Mouse (Mus musculus) neural tube, postnatal 0 days (tissue): ENCODE measurements around the gene Sugp1. TPM values are rescaled to one million over a fixed set of nuclear protein-coding genes. Genes with fewer than 3 reads are reported as not detected.

Experiments used
- microRNA-seq: library from miRNA; unstranded; fragments of <30 nt; microRNA quantifications from one replicate; pipeline ENCODE4, GENCODE M21; 2016
- polyA plus RNA-seq: library from polyadenylated mRNA; unstranded; fragments of >200 nt; fragmentation: Nextera tagmentation; extraction: Ambion mirVana; gene quantifications from 2 replicates; pipeline ENCODE4 v1.2.1, GENCODE M21; 2015

The Sugp1 gene
- 44.5 and 49.6 TPM in 2 replicates for polyA plus RNA-seq

DNA sequence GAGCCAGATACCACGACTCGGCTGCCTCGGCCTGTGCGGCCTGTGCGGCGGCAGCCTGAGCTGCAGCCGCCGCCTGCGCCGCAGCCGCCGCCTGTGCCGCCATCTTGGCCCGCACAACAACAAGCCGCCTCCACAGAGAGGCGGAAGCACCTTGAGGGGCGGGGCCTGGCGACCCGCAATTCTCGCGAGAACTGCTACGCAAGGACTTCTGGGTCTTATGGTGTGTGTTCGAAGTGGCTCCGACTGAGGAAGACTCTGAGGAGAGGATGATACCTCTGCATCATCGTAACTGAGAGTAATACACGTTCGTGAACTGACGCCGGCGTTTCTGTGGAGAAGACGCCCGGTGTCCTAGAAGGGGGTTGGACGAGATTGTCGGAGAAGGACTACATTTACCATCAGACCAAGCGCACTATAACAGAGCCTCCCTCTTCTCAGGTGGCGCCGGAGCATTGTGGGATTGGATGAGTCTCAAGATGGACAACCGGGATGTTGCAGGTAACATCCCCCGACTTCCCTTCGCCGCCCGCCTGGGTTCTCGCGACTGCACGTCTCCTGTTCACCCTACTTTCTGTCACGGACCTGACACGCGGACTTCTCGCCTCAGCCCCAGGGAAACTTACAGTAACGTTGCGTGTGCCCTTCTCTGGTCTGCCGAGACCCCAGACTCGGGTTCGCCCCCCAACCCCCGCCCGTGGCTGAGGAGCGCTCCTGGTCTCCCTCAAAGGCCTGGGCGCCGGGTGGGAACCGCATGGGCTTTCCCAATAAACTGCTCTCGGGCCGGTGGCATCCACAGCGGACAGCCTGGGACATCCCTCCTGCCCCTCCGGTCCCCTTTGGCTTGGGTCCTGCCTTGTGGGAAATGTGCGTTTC, at the start of gene Sugp1, which contains the start of gene Mau2:
TSS of gene Sugp1 (plus strand) at position 231 of the 873 bp plus-strand sequence.
TSS of gene Mau2 (minus strand) at position 152 of the 873 bp plus-strand sequence.

DNA sequence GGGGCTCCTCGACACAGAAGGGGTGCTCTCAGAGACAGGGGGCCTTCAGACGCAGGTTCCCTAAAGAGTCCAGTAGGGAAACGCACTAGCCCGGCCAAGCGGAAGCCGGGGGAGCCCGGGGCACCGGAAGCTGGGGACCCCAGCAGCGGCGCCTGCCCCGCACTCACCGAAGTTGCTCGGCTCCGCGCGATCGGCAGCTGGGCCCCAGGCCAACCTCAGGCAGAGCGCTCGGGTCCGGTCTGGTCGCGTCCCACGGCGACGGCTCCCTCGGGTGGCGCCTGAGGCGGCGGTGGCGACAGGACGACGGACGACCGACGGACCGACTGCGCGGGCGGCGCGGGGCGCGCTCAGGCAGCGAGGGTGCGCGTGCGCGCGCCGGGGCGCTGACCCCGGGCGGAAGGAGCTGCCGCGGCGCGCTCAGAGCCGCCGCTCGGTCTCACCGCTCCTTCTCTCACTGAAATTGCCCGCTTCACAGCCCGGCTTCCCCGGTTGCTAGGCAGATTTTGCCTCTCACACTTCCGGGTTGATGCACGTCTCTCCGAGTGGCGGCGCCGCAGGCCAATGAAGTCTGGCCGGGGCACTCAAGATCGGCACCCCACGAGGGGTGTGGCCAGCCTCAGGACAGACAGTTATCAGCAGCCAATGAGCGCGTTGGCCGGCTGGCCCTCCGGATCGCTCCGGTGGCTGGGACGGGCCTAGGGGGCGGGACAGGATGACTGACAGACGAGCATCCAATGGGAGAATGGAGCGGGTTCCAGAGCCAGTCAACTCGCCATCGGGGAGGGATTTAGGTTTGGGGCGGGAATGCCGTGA, 46.6 kb upstream of the Sugp1 start, which contains the start of gene Gatad2a:
TSS of gene Gatad2a (minus strand) at position 609 of the 813 bp plus-strand sequence.

DNA sequence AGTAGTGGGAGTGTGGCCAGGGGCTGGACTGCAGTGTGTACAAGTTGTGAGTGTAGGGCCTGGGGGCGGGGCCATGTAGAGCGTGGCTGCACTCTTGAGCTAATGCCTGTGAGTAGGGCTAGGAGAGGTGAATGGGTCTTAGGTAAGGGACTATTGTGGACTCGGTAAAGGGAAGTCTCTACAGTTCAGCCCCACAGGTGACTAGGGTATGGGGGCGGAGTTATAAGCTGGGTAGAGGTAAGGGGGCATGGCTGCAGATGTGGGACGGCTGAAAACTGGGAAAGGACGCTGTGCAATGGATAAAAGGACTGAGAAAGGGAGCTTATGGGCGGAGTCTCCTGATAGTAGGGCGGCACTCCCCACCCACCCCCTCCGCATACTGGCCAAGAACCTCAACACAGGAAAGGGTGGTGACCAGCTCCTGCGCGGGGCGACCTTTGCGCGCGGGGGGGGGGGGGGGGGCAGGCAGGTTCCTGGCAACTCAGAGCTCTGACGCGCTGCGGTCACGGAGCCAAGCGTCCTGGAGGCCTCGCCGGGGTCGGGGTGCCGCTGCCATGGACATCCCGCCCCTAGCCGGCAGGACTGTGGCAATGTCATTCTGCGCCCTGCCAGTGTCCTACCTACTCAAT, 29.9 kb downstream of the Sugp1 start, which contains the start of gene Tm6sf2:
TSS of gene Tm6sf2 (plus strand) at position 484 of the 629 bp plus-strand sequence.

DNA sequence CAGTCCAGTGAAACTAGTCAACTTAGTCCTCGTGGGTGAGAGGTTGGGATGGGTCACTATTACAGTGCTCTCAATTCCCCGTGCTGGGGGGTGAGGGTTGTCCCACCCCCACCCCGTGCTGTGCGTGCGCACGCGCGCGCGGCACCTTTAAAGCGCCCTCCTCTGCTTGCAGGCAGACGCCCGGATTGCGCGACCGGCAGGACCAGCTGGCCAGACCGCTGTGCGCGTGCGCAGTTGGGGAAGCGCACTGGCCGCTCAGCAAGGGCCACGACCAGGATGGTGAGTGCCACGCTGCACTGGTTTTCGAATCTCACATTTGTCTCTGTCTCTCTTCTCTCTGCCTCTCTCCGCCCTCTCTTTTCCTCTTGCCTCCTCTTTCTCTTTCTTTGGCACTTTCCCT, 40.7 kb downstream of the Sugp1 start, which contains the start of gene Hapln4:
TSS of gene Hapln4 (plus strand) at position 173 of the 400 bp plus-strand sequence.

DNA sequence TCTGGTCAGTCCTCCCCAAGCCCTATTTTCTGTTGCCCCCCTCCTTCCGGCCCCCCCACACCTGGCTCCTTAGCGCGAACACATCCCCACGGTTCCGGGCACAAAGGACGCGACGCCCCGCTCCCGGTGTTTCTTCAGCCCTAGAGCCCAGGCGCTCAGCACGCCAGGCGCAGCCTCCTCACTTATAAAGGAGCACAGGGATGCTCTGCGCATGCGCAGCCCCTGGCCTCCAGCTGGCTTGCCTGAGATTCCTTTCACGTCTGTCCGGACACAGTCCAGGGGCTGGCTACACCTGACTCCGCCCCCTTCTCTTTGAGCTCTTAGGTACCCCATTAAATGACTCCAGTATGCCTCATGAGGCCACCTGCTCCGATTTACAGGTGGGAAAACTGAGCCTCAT, 78.1 kb downstream of the Sugp1 start, which contains the start of gene Ncan:
TSS of gene Ncan (minus strand) at position 207 of the 400 bp plus-strand sequence.

Small RNA genes within 50 kb of the gene (microRNA-seq; reads per million reads assigned to microRNA genes)
- gene Mir7066: 1.5 reads per million

Other genes with a start within 250 kb of the Sugp1 start
- gene Gmip, start 234.1 kb upstream of the Sugp1 start, polyA plus RNA-seq: 19.8 and 26.2 TPM in 2 replicates
- gene Lpar2, start 220.4 kb upstream of the Sugp1 start, polyA plus RNA-seq: 0.46 and 0.52 TPM in 2 replicates
- 90.4 and 95.0 TPM in 2 replicates for gene Pbx4, start 210.3 kb upstream of the Sugp1 start, polyA plus RNA-seq
- gene Cilp2, start 155.1 kb upstream of the Sugp1 start, polyA plus RNA-seq: 6.9 and 7.0 TPM in 2 replicates
- gene Tssk6, start 140.6 kb upstream of the Sugp1 start, polyA plus RNA-seq: 5.1 and 5.5 TPM in 2 replicates
- gene Ndufa13, start 140.3 kb upstream of the Sugp1 start, polyA plus RNA-seq: 267 and 290 TPM in 2 replicates
- gene Yjefn3, start 140.1 kb upstream of the Sugp1 start, polyA plus RNA-seq: 15.7 and 16.0 TPM in 2 replicates
- gene Gatad2a, start 46.4 kb upstream of the Sugp1 start, polyA plus RNA-seq: 21.7 and 22.7 TPM in 2 replicates
- 46.3 and 53.0 TPM in 2 replicates for gene Mau2, start 79 bp upstream of the Sugp1 start, polyA plus RNA-seq
- 0.95 and 1.3 TPM in 2 replicates for gene Tm6sf2, start 30.1 kb downstream of the Sugp1 start, polyA plus RNA-seq
- 5.0 and 5.7 TPM in 2 replicates for gene Hapln4, start 40.6 kb downstream of the Sugp1 start, polyA plus RNA-seq
- gene Ncan, start 78.1 kb downstream of the Sugp1 start, polyA plus RNA-seq: 175 and 230 TPM in 2 replicates
- gene Nr2c2ap, start 88.5 kb downstream of the Sugp1 start, polyA plus RNA-seq: 47.6 and 50.5 TPM in 2 replicates
- 9.5 and 10.8 TPM in 2 replicates for gene Rfxank, start 96.3 kb downstream of the Sugp1 start, polyA plus RNA-seq
- gene Borcs8, start 96.7 kb downstream of the Sugp1 start, polyA plus RNA-seq: 57.1 and 64.0 TPM in 2 replicates
- 1.8 and 2.2 TPM in 2 replicates for gene Mef2b, start 96.9 kb downstream of the Sugp1 start, polyA plus RNA-seq
- gene Tmem161a, start 129.5 kb downstream of the Sugp1 start, polyA plus RNA-seq: 43.9 and 44.9 TPM in 2 replicates
- gene Slc25a42, start 169.5 kb downstream of the Sugp1 start, polyA plus RNA-seq: 9.7 and 11.9 TPM in 2 replicates
- 58.4 and 66.4 TPM in 2 replicates for gene Sugp2, start 191.4 kb downstream of the Sugp1 start, polyA plus RNA-seq
- gene Armc6, start 191.7 kb downstream of the Sugp1 start, polyA plus RNA-seq: 103 and 111 TPM in 2 replicates
- gene Homer3, start 240.0 kb downstream of the Sugp1 start, polyA plus RNA-seq: 19.1 and 21.1 TPM in 2 replicates